Mouse (Mus musculus) cerebellum, adult (tissue): ENCODE data around the gene Slc5a10.

Experiments used
- ATAC-seq: cut with Nextera tagmentation; 2 replicates; pipeline ENCODE4 v1.9.2; 2017; ENCODE audit warnings: mild to moderate bottlenecking, moderate library complexity, mixed read lengths; ENCODE audit not compliant: insufficient number of reproducible peaks, low FRiP score, low TSS enrichment

The Slc5a10 gene

GRCm38 (mm10) chr11:61671781-61672383, 48.7 kb downstream of the Slc5a10 start:
- ATAC-seq: no peak

GRCm38 (mm10) chr11:61669492-61670490, 50.8 kb downstream of the Slc5a10 start:
- ATAC-seq: no peak

GRCm38 (mm10) chr11:61667782-61668181, 52.8 kb downstream of the Slc5a10 start:
- no peak for ATAC-seq

- ATAC-seq: no peak
Measured at GRCm38 (mm10) chr11:61667248-61667647, 53.4 kb downstream of the Slc5a10 start.

- no peak for ATAC-seq
Measured at GRCm38 (mm10) chr11:61665991-61666799, 54.4 kb downstream of the Slc5a10 start.

- ATAC-seq: no peak
Measured at GRCm38 (mm10) chr11:61665401-61665800, 55.2 kb downstream of the Slc5a10 start.

- ATAC-seq: no peak
Measured at GRCm38 (mm10) chr11:61662189-61662588, 58.4 kb downstream of the Slc5a10 start.

- ATAC-seq: no peak
Measured at GRCm38 (mm10) chr11:61660806-61661392, 59.7 kb downstream of the Slc5a10 start.

- no peak; the same call in 1 of the 2 replicates for ATAC-seq
Measured at GRCm38 (mm10) chr11:61660001-61660400, 60.6 kb downstream of the Slc5a10 start.

- ATAC-seq: peak; percentile 69; the same call in 1 of the 2 replicates
Measured at GRCm38 (mm10) chr11:61659011-61659858, 61.4 kb downstream of the Slc5a10 start.

GRCm38 (mm10) chr11:61658360-61658922, 62.2 kb downstream of the Slc5a10 start:
- no peak for ATAC-seq

GRCm38 (mm10) chr11:61657432-61657831, 63.2 kb downstream of the Slc5a10 start:
- ATAC-seq: no peak

- ATAC-seq: no peak
Measured at GRCm38 (mm10) chr11:61656148-61656850, 64.3 kb downstream of the Slc5a10 start.

GRCm38 (mm10) chr11:61655649-61656048, 65.0 kb downstream of the Slc5a10 start:
- ATAC-seq: no peak

GRCm38 (mm10) chr11:61654786-61655311, 65.8 kb downstream of the Slc5a10 start:
- ATAC-seq: no peak

GRCm38 (mm10) chr11:61653568-61653967, 67.1 kb downstream of the Slc5a10 start:
- no peak for ATAC-seq

GRCm38 (mm10) chr11:61652686-61653447, 67.8 kb downstream of the Slc5a10 start, which contains the start of gene Grap:
Gene Grap (plus strand): TSS chr11:61653265.
- ATAC-seq: no peak
